Mouse (Mus musculus) cortical plate, adult 2 months (tissue): ENCODE data around the gene Cactin. TPM values are rescaled to one million over a fixed set of nuclear protein-coding genes. Genes with fewer than 3 reads are reported as not detected.

Experiments
- H3K27ac ChIP-seq: fragments of 200-500 bp; 2 replicates; pipeline ENCODE4 v1.5.1; 2012; ENCODE audit warnings: low read length, control low read depth, inconsistent platforms; ENCODE audit not compliant: insufficient read depth
- H3K4me1 ChIP-seq: fragments of 200-500 bp; 2 replicates; pipeline ENCODE4 v1.6.1; 2011; ENCODE audit warnings: low read length; ENCODE audit not compliant: control insufficient read depth, insufficient read depth
- H3K4me3 ChIP-seq: fragments of 200-500 bp; 2 replicates; pipeline ENCODE4 v1.5.1; 2011; ENCODE audit warnings: mild to moderate bottlenecking, low read length, control low read depth; ENCODE audit not compliant: insufficient read depth
- CTCF ChIP-seq: fragments of 200-500 bp; IDR thresholded peaks from 2 replicates; pipeline ENCODE4 v1.5.1; 2011; ENCODE audit warnings: mild to moderate bottlenecking, control low read depth, low read length; ENCODE audit not compliant: insufficient read depth; ENCODE audit errors: extremely low read depth
- POLR2A ChIP-seq: fragments of 200-500 bp; IDR thresholded peaks from 2 replicates; pipeline ENCODE4 v1.6.1; 2011; ENCODE audit warnings: mild to moderate bottlenecking, low read length, control low read depth; ENCODE audit not compliant: insufficient read depth; ENCODE audit errors: extremely low read depth
- polyA plus RNA-seq: library from polyadenylated mRNA; depleted of rRNA; stranded (reverse); fragments of >200 nt; gene quantifications from 2 replicates; pipeline ENCODE4 v1.2.3, GENCODE M21; 2012

The Cactin gene
- polyA plus RNA-seq, 1 experiment, result 32.2 TPM

DNA sequence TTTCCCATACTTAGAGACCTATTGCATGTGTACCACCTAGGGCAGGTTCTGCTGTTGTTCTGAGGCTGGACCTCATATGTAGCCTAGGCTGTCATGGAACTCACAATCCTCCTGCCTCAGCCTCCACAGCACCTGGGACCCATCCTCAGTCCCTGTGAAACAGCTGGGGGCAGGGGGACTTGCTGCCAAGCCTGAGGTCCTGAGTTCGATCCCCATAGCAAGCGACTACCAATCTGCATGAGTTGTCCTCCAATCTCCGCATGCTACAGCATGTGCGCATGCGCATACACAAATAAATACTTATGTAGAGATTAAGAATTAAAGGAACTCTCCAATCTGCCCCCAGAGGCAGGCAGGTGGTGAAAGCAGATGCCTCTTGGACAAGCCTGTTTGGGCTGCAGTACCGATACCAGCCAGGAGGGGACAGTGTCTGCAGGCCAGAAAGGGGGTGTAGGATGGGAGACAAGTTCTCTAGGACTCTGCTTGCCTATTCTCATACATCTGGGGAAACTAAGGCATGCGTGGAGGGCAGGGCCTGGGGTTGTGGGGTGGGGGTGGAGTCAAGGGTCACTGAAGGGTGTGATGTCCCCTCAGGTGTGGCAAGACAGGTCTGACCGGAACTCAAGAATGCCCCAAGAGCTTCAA lies 33.3 kb upstream of the Cactin start:
- Histone ChIP-seq H3K27ac (no peak overlapping the region), H3K4me1 (no peaks in the 10 kb centered on the region; the same call in 1 of the 2 replicates), H3K4me3 (no peak overlapping the region)
- TF ChIP-seq POLR2A, result no peak
- peak; percentile 81 for TF ChIP-seq CTCF

- H3K27ac ChIP-seq, result no peak overlapping the region
- H3K4me3 ChIP-seq, result no peak overlapping the region
- no peaks in the 10 kb centered on the region; the same call in 1 of the 2 replicates for H3K4me1 ChIP-seq
- TF ChIP-seq CTCF (peak; percentile 52), POLR2A (no peak)
Measured at GRCm38 (mm10) chr10:81288601-81289000, 32.3 kb upstream of the Cactin start.

GRCm38 (mm10) chr10:81289278-81289677 lies 31.6 kb upstream of the Cactin start:
- no peaks in the 10 kb centered on the region; the same call in 1 of the 2 replicates for H3K4me1 ChIP-seq
- TF ChIP-seq CTCF, result peak; percentile 82
- TF ChIP-seq POLR2A, result no peak
- no peak overlapping the region for H3K27ac ChIP-seq
- H3K4me3 ChIP-seq, result no peak overlapping the region

DNA sequence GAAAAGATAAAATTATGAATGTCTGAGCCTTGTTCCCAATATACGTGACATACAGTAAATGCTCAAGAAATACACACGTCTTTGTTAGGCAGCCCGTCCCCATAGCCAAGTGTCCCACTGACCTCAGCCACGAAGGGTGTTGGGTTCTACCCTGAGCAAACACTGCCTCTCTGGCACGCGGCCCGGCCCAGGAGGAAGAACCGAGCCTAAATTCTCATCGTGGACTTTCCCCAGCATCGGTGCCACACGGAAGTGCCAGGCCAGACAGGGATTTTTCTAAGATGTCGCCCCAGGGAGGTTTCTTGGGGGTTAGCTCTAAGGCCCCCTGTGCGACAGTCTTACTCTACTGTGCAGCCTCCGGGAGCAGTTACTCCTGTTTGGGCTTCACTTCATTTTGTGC lies 31.1 kb upstream of the Cactin start:
- Histone ChIP-seq H3K4me3 (no peak overlapping the region), H3K4me1 (no peaks in the 10 kb centered on the region; the same call in 1 of the 2 replicates), H3K27ac (no peak overlapping the region)
- TF ChIP-seq POLR2A (no peak), CTCF (no peak)

DNA sequence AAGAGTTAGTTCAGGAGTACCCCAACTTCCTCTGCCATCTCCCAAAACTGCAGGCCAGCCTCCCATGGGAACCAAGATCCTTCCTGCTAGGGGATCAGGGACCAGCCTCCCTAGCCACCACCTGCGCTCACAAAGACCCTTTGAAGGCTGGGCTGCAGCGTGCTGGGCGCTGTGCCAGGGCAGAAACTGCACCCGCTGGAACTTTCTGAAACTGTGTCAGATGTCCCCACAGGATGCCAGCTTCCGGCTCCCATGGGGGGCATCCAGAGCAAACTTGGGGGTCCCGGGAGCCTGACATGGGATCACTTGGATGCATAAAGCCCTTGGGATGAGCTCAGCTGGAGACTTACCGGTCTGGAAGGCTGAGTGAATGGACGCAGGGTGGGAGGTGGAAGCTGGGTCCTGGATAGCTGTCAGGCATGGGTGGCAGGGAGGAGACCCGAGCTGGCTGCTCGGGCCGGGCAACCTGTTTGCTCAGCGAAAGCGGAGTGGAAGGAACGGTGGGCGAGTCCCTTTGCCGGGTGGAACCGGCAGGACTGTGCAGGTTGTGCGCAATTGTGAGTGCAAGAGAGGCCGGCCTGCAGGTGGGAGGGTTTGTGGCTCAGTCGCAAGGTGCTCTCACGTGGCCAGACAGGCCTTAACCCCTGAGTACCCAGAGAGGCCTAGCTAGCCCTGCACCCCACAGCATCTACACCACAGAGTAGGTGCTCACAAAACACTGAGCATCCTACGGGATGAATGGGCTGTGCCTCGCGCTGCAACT lies 30.0 kb upstream of the Cactin start:
- TF ChIP-seq POLR2A (no peak), CTCF (no peak)
- H3K27ac ChIP-seq, result no peak overlapping the region
- H3K4me1 ChIP-seq, result peaks cover 6% of the 10 kb centered on the region
- no peak overlapping the region for H3K4me3 ChIP-seq

DNA sequence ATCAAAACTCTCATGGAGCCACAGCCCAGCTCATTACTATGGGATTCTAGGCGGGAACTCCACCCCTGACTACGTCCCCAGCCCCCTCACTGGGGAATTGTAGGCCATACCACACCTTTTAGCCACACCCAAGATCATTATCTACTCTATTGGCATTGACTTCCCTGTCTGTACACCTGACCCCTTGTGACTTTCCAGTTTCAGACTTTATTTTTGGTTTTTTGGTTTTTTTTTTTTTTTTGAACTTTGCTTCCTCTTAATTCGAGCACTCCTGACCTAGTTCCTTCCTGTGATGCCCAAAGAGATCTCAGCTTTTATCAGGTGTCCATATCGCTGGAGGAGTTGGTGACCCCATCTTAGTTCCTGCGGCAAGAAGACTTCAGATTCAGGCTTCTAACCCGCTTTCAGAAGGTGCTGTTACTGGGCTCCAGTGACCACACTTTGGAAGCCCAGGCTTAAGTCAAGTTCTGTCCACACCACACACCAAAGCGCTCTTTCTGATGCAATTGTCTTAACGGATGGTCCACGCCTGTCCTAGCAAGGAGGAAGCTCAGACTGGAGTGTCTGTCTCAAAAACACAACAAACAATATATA lies 29.3 kb upstream of the Cactin start, which contains the start of gene Tjp3:
Gene Tjp3 (minus strand): TSS at position 71 of the 594 bp plus-strand sequence.
- peaks cover 7% of the 10 kb centered on the region for H3K4me1 ChIP-seq
- no peak within 1 kb of the TSS for H3K4me3 ChIP-seq
- no peak within 1 kb of the TSS for H3K27ac ChIP-seq
- TF ChIP-seq CTCF (no peak), POLR2A (no peak)

DNA sequence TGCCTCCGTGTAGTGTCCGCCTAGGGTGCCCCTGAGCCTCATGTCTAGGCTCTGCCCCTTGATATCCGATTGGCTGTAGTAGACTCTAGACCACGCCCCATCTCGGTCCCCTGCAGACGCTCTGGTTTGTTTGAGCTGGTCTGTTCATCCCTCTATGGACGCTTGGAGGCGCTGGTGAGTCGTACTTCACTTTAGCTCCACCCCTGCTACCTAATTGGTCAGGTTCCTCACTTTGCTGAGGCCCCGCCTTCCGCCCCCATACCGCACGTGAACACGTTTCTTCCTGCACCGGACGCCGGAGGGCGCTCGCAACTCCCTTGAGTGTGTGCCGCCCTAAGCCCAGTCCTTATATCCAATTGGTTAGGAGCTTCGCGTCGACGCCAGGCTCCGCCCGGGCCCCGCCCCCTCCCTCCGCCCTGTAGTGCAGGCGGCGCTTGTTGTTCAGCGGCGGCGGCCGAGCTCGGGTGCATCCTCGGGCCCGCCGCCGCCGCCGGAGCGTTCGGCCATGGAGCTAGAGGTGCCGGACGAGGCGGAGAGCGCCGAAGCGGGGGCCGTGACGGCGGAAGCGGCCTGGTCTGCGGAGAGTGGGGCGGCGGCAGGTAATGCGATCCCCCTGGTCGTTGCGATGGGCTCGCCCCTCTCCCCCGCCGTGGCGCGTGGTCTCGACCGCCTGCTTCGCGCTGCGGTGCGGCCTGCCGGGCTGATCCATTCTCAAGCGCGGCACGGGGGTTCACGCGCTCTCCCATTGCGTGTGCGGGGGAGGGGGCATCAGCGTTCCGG lies 28.2 kb upstream of the Cactin start, which contains the start of gene Pip5k1c:
Gene Pip5k1c (plus strand): TSS at position 410 of the 780 bp plus-strand sequence.
- H3K4me3 ChIP-seq, result peak within 1 kb of the TSS; percentile 90
- peaks cover 10% of the 10 kb centered on the region for H3K4me1 ChIP-seq
- TF ChIP-seq CTCF (peak; percentile 87), POLR2A (0 out of 2 replicates have a peak, but pooled peaks have one; percentile 35)
- peak within 1 kb of the TSS; percentile 54 for H3K27ac ChIP-seq

DNA sequence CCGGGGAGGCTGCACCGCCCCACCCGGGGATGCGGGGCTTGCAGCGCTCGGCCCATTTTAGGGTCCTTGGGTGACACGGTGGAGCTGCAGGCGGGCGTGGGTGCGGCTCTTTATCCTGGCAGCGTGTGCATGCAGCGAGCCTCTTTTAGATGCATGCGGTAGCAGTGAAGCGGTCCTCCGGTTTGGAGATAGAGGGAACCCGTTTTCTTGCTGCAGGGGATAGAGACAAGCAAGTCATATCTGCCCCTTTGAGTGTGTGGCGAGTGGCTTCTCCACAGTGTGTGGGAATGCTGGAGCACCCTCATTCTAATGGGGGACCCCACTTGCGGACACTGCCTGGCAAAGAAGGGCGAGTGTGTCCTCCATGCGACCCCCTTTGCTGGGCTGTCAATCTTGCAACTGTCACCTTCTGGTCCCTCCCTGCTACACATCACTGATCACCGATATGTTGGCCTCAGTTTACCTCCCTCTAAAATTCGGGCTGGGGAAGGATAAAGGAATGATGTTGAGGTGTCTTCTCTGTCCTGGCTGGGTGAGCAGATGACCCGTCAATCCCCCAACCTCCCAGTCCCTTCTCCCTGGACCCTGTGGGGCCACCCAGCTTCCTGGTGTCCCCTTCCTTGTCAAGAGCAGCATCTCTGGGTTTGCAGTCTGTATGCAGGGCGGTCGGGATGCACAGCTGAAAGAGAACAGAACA lies 27.4 kb upstream of the Cactin start:
- Histone ChIP-seq H3K4me3 (peak overlapping the region; percentile 90), H3K4me1 (peaks cover 10% of the 10 kb centered on the region), H3K27ac (peak overlapping the region; percentile 54)
- TF ChIP-seq POLR2A (peak; percentile 39; the same call in 1 of the 2 replicates), CTCF (no peak)
